Mouse (Mus musculus) testis, adult 2 months (tissue): ENCODE measurements at regions not wholly inside any gene's neighbourhood (a gene's known extent, or its start where the extent isn't known, plus 50 kb on each side); places are given as distances from the start of the nearest gene placed in this dataset.

Experiments used
- H3K27ac ChIP-seq: fragments of 200-500 bp; 2 replicates; pipeline ENCODE4 v1.5.1; 2012; ENCODE audit warnings: low read depth, low read length; ENCODE audit not compliant: control insufficient read depth, insufficient read depth
- H3K27me3 ChIP-seq: fragments of 200-500 bp; 2 replicates; pipeline ENCODE4 v1.6.1; 2012; ENCODE audit warnings: mild to moderate bottlenecking, low read length, moderate library complexity; ENCODE audit not compliant: control insufficient read depth, insufficient read depth
- H3K36me3 ChIP-seq: fragments of 200-500 bp; 2 replicates; pipeline ENCODE4 v1.6.1; 2012; ENCODE audit warnings: mild to moderate bottlenecking, low read length; ENCODE audit not compliant: control insufficient read depth, insufficient read depth
- H3K4me1 ChIP-seq: fragments of 200-500 bp; 2 replicates; pipeline ENCODE4 v1.6.1; 2012; ENCODE audit warnings: low read length; ENCODE audit not compliant: control insufficient read depth, insufficient read depth
- H3K4me3 ChIP-seq: fragments of 200-500 bp; 2 replicates; pipeline ENCODE4 v1.5.1; 2012; ENCODE audit warnings: low read depth, mild to moderate bottlenecking, low read length, moderate library complexity, mixed read lengths; ENCODE audit not compliant: control insufficient read depth
- CTCF ChIP-seq: fragments of 200-500 bp; IDR thresholded peaks from 2 replicates; pipeline ENCODE4 v1.5.1; 2012; ENCODE audit warnings: low read depth, mild to moderate bottlenecking, inconsistent platforms, low read length, moderate library complexity; ENCODE audit not compliant: control insufficient read depth, insufficient read depth, insufficient replicate concordance
- POLR2A ChIP-seq: fragments of 200-500 bp; IDR thresholded peaks from 2 replicates; pipeline ENCODE4 v1.6.1; 2012; ENCODE audit warnings: low read depth, mild to moderate bottlenecking, inconsistent platforms, low read length, moderate library complexity; ENCODE audit not compliant: control insufficient read depth

GRCm38 (mm10) chr10:16978770-16979169 is 744.2 kb upstream of the Cited2 start:
- no peak overlapping the region for H3K27ac ChIP-seq
- H3K4me1 ChIP-seq = no peaks in the 10 kb centered on the region
- H3K36me3 ChIP-seq = no peaks in the 10 kb centered on the region
- TF ChIP-seq POLR2A (no peak), CTCF (no peak)
- no peak overlapping the region for H3K4me3 ChIP-seq
- H3K27me3 ChIP-seq = no peaks in the 10 kb centered on the region

GRCm38 (mm10) chr10:16990227-16990626 is 732.8 kb upstream of the Cited2 start:
- no peak overlapping the region for H3K4me3 ChIP-seq
- H3K36me3 ChIP-seq = no peaks in the 10 kb centered on the region
- no peaks in the 10 kb centered on the region for H3K4me1 ChIP-seq
- no peak for TF ChIP-seq POLR2A
- no peak for TF ChIP-seq CTCF
- no peak overlapping the region for H3K27ac ChIP-seq
- no peaks in the 10 kb centered on the region for H3K27me3 ChIP-seq

- H3K27ac ChIP-seq = no peak overlapping the region
- H3K4me3 ChIP-seq = no peak overlapping the region
- TF ChIP-seq POLR2A (no peak), CTCF (no peak)
- no peaks in the 10 kb centered on the region for H3K4me1 ChIP-seq
- H3K27me3 ChIP-seq = no peaks in the 10 kb centered on the region
- no peaks in the 10 kb centered on the region for H3K36me3 ChIP-seq
These were observed 729.2 kb upstream of the Cited2 start for GRCm38 (mm10) chr10:16993789-16994188.

- Histone ChIP-seq H3K27me3 (no peaks in the 10 kb centered on the region), H3K27ac (peak overlapping the region; percentile 77), H3K36me3 (no peaks in the 10 kb centered on the region), H3K4me1 (no peaks in the 10 kb centered on the region), H3K4me3 (no peak overlapping the region)
- TF ChIP-seq POLR2A (no peak), CTCF (no peak)
These were observed 728.5 kb upstream of the Cited2 start for GRCm38 (mm10) chr10:16994526-16994925.

- Histone ChIP-seq H3K4me3 (no peak overlapping the region), H3K36me3 (no peaks in the 10 kb centered on the region), H3K4me1 (no peaks in the 10 kb centered on the region), H3K27ac (no peak overlapping the region), H3K27me3 (no peaks in the 10 kb centered on the region)
- no peak for TF ChIP-seq POLR2A
- TF ChIP-seq CTCF = no peak
These were observed 728.0 kb upstream of the Cited2 start for GRCm38 (mm10) chr10:16995010-16995409.

- Histone ChIP-seq H3K27me3 (no peaks in the 10 kb centered on the region), H3K27ac (no peak overlapping the region), H3K4me3 (no peak overlapping the region), H3K4me1 (no peaks in the 10 kb centered on the region), H3K36me3 (no peaks in the 10 kb centered on the region)
- TF ChIP-seq POLR2A (no peak), CTCF (no peak)
These were observed 726.1 kb upstream of the Cited2 start for GRCm38 (mm10) chr10:16996820-16997466.

- Histone ChIP-seq H3K4me3 (no peak overlapping the region), H3K27ac (no peak overlapping the region), H3K27me3 (no peaks in the 10 kb centered on the region), H3K4me1 (no peaks in the 10 kb centered on the region), H3K36me3 (no peaks in the 10 kb centered on the region)
- TF ChIP-seq CTCF = no peak
- no peak for TF ChIP-seq POLR2A
These were observed 721.7 kb upstream of the Cited2 start for GRCm38 (mm10) chr10:17001320-17001719.

- Histone ChIP-seq H3K27me3 (no peaks in the 10 kb centered on the region), H3K27ac (no peak overlapping the region)
- TF ChIP-seq POLR2A (no peak), CTCF (no peak)
These were observed 719.7 kb upstream of the Cited2 start for GRCm38 (mm10) chr10:17003123-17003849.

More at GRCm38 (mm10) chr10:17003123-17003849, 719.7 kb upstream of the Cited2 start:
- H3K4me1 ChIP-seq = no peaks in the 10 kb centered on the region
- H3K4me3 ChIP-seq = no peak overlapping the region
- no peaks in the 10 kb centered on the region for H3K36me3 ChIP-seq
